In genomic region chr2:52002299-52002698, GRCm38 (mm10) we compare ENCODE assay signal across 2 mouse cellular contexts. TPM values are rescaled to one million over a fixed set of nuclear protein-coding genes. Genes with fewer than 3 reads are reported as not detected.
"Had no signal": no experiment of that assay in that cellular context is flagged by ENCODE, and none has a peak within 500 bp of the region (broad histone marks: within the 10 kb centered on the region; RNA-seq: fewer than 3 reads in every experiment).

No protein-coding gene starts in this region.

RNA-seq across cellular contexts. Expression of gene Nmi, which starts 29.0 kb away (rescaled TPM):
- polyA plus RNA-seq: erythroblast, embryonic 14.5 days had no signal

RNA-seq across cellular contexts. Expression of gene Tnfaip6, which starts 35.5 kb away (rescaled TPM):
- total RNA-seq: common myeloid progenitor, adult 5-6 weeks had no signal
- polyA plus RNA-seq: erythroblast, embryonic 14.5 days had no signal
